Mouse (Mus musculus) embryonic fibroblast, embryonic 13.5 days (primary cell): ENCODE measurements around the gene Pbx4. TPM values are rescaled to one million over a fixed set of nuclear protein-coding genes. Genes with fewer than 3 reads are reported as not detected.

ENCODE experiments used
- H3K27ac ChIP-seq: 2 replicates; pipeline ENCODE4 v1.5.1; 2012; ENCODE audit warnings: low read length, control low read depth, inconsistent platforms; ENCODE audit not compliant: insufficient read depth
- H3K4me1 ChIP-seq: 2 replicates; pipeline ENCODE4 v1.6.1; 2011; ENCODE audit warnings: low read length; ENCODE audit not compliant: control insufficient read depth, insufficient read depth
- H3K4me3 ChIP-seq: 2 replicates; pipeline ENCODE4 v1.5.1; 2011; ENCODE audit warnings: mild to moderate bottlenecking, control low read depth, low read length; ENCODE audit not compliant: insufficient read depth
- CTCF ChIP-seq: IDR thresholded peaks from 2 replicates; pipeline ENCODE4 v1.5.1; 2011; ENCODE audit warnings: mild to moderate bottlenecking, control low read depth, low read length, moderate library complexity, borderline replicate concordance; ENCODE audit not compliant: insufficient read depth
- POLR2A ChIP-seq: IDR thresholded peaks from 2 replicates; pipeline ENCODE4 v1.6.1; 2011; ENCODE audit warnings: low read depth, mild to moderate bottlenecking, control low read depth, low read length, moderate library complexity
- polyA plus RNA-seq: library from polyadenylated mRNA; stranded (reverse); fragments of >200 nt; gene quantifications from 2 replicates; pipeline ENCODE4 v1.2.4, GENCODE M21; 2011; ENCODE audit warnings: low read depth; ENCODE audit not compliant: missing spikeins, insufficient read length

Gene Pbx4
- 2.5 and 3.6 TPM in 2 replicates for polyA plus RNA-seq

DNA sequence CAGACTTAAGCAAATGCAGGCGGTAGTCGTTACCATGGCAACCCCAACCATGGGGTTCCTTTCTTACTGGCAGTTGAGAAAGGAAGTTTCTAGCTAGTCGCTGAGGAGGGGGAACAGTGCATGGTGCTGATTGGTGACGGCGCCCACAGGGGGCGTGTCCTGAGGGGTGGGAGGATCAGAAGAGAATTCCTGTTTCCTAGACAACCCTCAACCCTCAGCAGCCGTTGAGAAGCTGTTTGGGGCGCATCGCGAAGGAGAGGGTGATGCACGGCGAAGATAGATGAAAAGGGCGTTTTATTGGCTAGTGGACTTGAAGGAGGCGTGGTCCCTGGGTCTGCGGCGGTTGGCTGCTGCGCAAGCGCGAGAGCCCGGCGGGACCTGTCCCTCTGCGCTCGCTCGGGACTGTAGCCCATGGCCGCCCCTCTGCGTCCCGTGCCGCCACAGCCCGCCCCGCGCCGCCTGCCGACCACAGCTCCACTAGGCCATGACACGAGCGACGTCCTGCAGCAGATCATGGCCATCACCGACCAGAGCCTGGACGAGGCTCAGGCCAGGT is at the start of gene Pbx4:
Gene Pbx4, plus strand, starts transcription at position 194 of the 556 bp plus-strand sequence.
- TF ChIP-seq CTCF: no peak
- peak; percentile 36; the same call in 1 of the 2 replicates for TF ChIP-seq POLR2A
- Histone ChIP-seq H3K4me3 (peak within 1 kb of the TSS; percentile 66), H3K27ac (no peak within 1 kb of the TSS), H3K4me1 (no peaks in the 10 kb centered on the region)

DNA sequence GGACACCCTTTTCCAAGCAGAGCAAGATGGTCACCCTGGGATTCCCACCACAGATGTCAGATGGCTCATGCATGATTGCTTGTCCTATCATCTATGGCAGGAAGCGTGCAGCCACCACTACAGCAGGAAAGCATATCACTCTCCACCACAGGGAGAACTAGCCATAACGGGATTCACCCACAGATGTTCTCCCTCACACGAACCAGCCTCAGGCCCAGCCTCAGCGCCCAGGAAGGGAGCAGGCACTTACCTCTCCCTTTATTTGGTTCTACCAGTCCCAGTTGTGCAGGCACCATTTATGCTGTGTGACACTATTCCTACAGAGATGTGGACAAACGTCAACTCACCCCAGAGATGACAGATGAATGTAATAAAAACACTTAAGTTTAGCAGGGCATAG is 43.2 kb upstream of the Pbx4 start:
- Histone ChIP-seq H3K4me1 (peaks cover 7% of the 10 kb centered on the region; the same call in 1 of the 2 replicates), H3K4me3 (no peak overlapping the region), H3K27ac (no peak overlapping the region)
- no peak for TF ChIP-seq POLR2A
- no peak for TF ChIP-seq CTCF

DNA sequence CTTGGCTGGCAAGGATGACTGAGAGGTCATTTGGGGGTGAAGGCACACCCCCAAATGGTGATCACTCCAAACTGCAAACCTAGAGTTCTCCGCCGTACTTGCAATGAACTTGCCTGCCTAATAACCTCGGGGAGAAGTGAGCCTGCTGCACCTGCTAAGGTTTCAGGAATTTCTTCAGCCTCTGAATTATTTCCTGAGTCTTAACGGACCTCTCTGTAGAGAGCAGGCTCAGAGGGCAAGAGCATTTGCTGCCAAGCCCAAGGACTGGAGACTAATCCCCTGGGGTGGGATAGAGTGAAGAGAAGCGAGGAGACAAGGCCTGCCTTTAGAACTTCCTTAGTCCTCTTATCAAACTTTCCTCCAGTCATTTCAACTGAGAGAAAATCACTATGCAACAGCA is 42.6 kb upstream of the Pbx4 start:
- Histone ChIP-seq H3K27ac (no peak overlapping the region), H3K4me1 (peaks cover 7% of the 10 kb centered on the region; the same call in 1 of the 2 replicates), H3K4me3 (no peak overlapping the region)
- TF ChIP-seq POLR2A (no peak), CTCF (no peak)

DNA sequence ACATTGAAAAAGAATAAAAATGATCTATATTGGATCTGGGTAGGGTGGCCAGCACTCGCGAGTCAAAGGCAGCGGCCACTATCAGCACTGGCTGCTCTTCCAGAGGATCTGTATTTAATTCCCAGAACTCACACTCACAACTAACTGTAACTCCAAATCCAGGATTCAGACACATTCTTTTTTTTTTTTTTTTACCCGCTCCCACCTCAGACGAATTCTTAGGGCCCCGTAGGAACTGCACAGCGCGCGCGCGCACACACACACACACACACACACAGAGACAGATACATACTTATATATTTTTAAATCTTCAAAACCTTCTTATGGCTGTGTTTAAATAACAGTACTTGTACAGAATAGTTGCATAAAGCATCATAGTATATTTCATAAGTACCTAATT is 41.9 kb upstream of the Pbx4 start:
- H3K4me1 ChIP-seq: peaks cover 7% of the 10 kb centered on the region; the same call in 1 of the 2 replicates
- no peak overlapping the region for H3K27ac ChIP-seq
- TF ChIP-seq POLR2A: no peak
- H3K4me3 ChIP-seq: peak overlapping the region; percentile 86

DNA sequence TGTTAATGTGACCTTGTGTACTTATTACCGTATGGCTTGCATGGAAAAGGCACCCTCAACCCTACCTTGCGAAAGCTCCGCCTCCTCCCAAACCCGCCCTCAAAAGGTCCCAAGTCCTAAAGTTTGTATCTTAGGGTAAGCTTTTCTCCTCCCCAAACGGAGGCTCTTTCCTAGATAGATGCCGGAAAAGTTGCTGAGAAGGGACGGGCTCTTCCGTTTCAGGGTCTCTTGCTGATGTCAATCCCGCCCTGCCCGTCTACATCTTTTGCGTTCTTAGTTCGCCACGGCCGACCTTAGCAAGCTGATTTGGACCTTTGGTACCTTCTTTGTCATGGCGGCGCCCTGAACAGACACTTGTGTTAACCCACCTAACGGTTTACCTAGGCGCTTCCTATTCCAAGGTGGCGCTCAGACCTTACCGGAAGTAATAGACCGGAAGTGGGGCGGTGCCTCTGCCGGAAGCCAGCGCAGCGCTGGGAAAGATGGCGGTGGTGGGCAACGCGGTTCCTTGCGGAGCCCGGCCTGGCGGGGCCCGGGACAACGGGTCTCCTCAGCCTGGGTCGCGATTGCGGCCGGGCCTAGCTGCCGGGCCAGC is 41.4 kb upstream of the Pbx4 start, which contains the start of the genes Atp13a1 and Zfp866:
Gene Atp13a1, plus strand, starts transcription at position 391 of the 595 bp plus-strand sequence.
Gene Zfp866, minus strand, starts transcription at position 406 of the 595 bp plus-strand sequence.
- Histone ChIP-seq H3K27ac (peak within 1 kb of the TSS; percentile 55), H3K4me1 (peaks cover 7% of the 10 kb centered on the region; the same call in 1 of the 2 replicates), H3K4me3 (peak within 1 kb of the TSS; percentile 86)
- TF ChIP-seq CTCF: no peak
- peak; percentile 85 for TF ChIP-seq POLR2A

DNA sequence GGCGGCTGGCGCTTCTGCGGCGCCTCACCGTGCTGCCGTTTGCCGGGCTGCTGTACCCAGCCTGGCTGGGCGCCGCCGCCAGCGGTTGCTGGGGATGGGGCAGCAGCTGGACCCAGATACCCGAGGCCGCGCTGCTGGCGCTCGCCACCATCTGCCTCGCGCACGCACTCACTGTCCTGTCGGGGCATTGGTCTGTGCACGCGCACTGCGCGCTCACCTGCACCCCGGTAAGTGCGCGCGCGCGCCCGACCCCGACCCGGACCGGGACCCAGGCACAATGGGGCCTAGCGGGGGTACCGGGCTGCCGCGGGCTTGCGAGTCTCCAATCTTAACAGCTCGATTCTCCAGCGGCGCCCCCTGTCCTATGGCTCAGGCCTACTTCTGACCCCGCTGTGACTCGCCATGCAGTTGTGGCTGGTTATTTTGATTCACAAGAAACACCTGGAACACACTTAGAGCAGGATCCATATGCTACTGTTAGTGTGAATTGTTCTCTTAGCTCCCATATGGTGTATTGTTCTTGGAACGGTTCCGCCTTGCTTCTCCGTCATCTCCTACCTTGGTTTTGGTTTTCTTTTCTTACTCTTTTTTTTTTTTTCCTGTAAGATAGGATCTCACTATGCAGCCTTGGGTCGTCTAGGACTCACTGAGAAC is 40.7 kb upstream of the Pbx4 start:
- Histone ChIP-seq H3K27ac (no peak overlapping the region), H3K4me3 (peak overlapping the region; percentile 86), H3K4me1 (peaks cover 7% of the 10 kb centered on the region; the same call in 1 of the 2 replicates)
- no peak for TF ChIP-seq CTCF
- TF ChIP-seq POLR2A: no peak

DNA sequence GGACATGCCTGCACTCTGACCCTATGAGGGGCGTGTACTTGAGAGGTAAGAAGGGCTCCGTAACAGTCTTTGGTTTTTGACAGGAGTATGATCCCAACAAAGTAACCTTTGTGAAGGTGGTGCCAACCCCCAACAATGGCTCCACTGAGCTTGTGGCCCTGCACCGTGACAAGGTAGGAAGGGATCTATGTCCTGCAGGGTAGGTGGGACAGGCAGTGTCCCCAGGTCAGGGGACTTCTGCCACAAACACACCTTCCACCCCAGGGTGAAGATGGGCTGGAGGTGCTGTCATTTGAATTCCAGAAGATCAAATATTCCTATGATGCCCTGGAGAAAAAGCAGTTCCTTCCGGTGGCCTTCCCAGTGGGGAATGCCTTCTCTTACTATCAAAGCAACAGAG is 38.6 kb upstream of the Pbx4 start:
- Histone ChIP-seq H3K4me3 (no peak overlapping the region), H3K4me1 (peaks cover 7% of the 10 kb centered on the region; the same call in 1 of the 2 replicates), H3K27ac (no peak overlapping the region)
- TF ChIP-seq CTCF (no peak), POLR2A (no peak)

DNA sequence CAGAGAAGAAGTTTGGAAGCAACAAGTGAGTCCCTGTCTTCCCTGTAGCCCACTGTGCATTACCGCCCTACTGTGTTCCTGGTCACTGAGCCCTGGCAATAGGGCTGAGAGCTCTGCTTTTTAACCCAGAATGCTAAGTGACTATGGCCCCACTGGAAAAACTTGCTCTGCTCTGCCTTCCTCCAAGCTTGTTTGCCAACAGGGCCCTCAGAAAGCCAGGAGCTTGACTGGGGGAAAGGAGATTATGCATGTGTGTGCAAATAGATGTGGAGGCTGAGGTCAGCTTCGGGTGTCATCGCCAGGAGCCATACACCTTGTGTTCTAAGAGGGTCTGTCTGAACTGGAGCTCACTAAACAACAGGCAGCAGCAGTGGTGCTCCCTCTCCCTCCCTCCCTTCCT is 38.2 kb upstream of the Pbx4 start:
- TF ChIP-seq POLR2A (no peak), CTCF (no peak)
- Histone ChIP-seq H3K4me1 (peaks cover 7% of the 10 kb centered on the region; the same call in 1 of the 2 replicates), H3K4me3 (no peak overlapping the region), H3K27ac (no peak overlapping the region)

DNA sequence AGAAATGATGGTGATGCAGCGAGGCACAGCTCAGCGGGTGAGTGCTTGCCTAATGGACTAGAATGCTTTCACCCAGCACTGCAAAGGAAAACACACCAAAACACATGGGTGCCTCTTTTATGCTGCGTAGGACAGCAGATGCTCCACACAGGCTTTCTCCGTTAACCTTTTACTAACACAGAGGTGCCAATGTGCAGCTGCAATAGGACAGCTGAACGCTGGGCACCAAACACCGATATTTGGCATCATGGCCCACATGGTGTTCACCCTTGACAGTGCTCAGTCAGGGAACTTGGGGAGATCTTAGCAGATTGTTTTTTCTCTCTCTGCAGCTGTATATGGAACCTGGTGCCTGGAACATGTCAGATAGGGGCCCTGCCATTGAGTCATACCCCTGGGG is 37.4 kb upstream of the Pbx4 start:
- TF ChIP-seq CTCF (no peak), POLR2A (no peak)
- H3K4me3 ChIP-seq: no peak overlapping the region
- no peak overlapping the region for H3K27ac ChIP-seq
- peaks cover 7% of the 10 kb centered on the region; the same call in 1 of the 2 replicates for H3K4me1 ChIP-seq
